Mouse (Mus musculus) heart, embryonic 10.5 days (tissue): Measurements from ENCODE around the gene Naa80. TPM values are rescaled to one million over a fixed set of nuclear protein-coding genes. Genes with fewer than 3 reads are reported as not detected.

Experiments
- DNase-seq: peaks from one replicate; pipeline ENCODE4 v3.0.0-alpha.2; 2017; ENCODE audit warnings: low spot score
- H3K27ac ChIP-seq: fragments of 300-500 bp; sonication (generic); 2 replicates; pipeline ENCODE4 v1.5.1; 2016; ENCODE audit warnings: mild to moderate bottlenecking
- H3K27me3 ChIP-seq: fragments of 300-500 bp; sonication (generic); 2 replicates; pipeline ENCODE4 v1.6.1; 2016; ENCODE audit warnings: mild to moderate bottlenecking; ENCODE audit not compliant: poor library complexity, insufficient read depth, severe bottlenecking
- H3K36me3 ChIP-seq: fragments of 300-500 bp; sonication (generic); 2 replicates; pipeline ENCODE4 v1.6.1; 2016; ENCODE audit warnings: mild to moderate bottlenecking, moderate library complexity
- H3K4me1 ChIP-seq: fragments of 300-500 bp; sonication (generic); 2 replicates; pipeline ENCODE4 v1.6.1; 2016; ENCODE audit warnings: mild to moderate bottlenecking
- H3K4me3 ChIP-seq: fragments of 300-500 bp; sonication (generic); 2 replicates; pipeline ENCODE4 v1.5.1; 2016; ENCODE audit warnings: mild to moderate bottlenecking, moderate library complexity
- H3K9me3 ChIP-seq: fragments of 300-500 bp; sonication (generic); 2 replicates; pipeline ENCODE4 v1.6.1; 2016; ENCODE audit warnings: mild to moderate bottlenecking, moderate library complexity
- WGBS: fragments of 180-500 bp; shearing (Covaris S2); methylation state at CpG from one replicate; pipeline ENCODE4 v1.1.7; 2016; 5-methylcytosine and 5-hydroxymethylcytosine counted together
- polyA plus RNA-seq: library from polyadenylated mRNA; unstranded; fragments of >200 nt; fragmentation: Nextera tagmentation; extraction: Ambion mirVana; gene quantifications from 2 replicates; pipeline ENCODE4 v1.2.1, GENCODE M21; 2016

Naa80 gene
- polyA plus RNA-seq, 1 experiment from 2014 or later = 15.3 TPM

GRCm38 (mm10) chr9:107624951-107625350, 46.3 kb downstream of the Naa80 start:
- 79% methylated on average over 3 of the region's 3 CpGs for WGBS
- H3K27me3 ChIP-seq = no peaks in the 10 kb centered on the region
- no peak overlapping the region for H3K4me3 ChIP-seq
- peaks cover 63% of the 10 kb centered on the region for H3K36me3 ChIP-seq
- H3K9me3 ChIP-seq = no peaks in the 10 kb centered on the region
- no peak for DNase-seq
- H3K4me1 ChIP-seq = peaks cover 72% of the 10 kb centered on the region
- peak overlapping the region; percentile 56 for H3K27ac ChIP-seq

- no peaks in the 10 kb centered on the region for H3K9me3 ChIP-seq
- H3K27ac ChIP-seq = peak overlapping the region; percentile 90
- WGBS = 85% methylated on average over 12 of the region's 12 CpGs
- H3K4me3 ChIP-seq = no peak overlapping the region
- DNase-seq = no peak
- peaks cover 57% of the 10 kb centered on the region for H3K36me3 ChIP-seq
- H3K4me1 ChIP-seq = peaks cover 72% of the 10 kb centered on the region
- no peaks in the 10 kb centered on the region for H3K27me3 ChIP-seq
Observed at GRCm38 (mm10) chr9:107625351-107626128, 46.9 kb downstream of the Naa80 start.

GRCm38 (mm10) chr9:107626158-107626843, 47.6 kb downstream of the Naa80 start:
- H3K4me3 ChIP-seq = peak overlapping the region; percentile 42
- peaks cover 55% of the 10 kb centered on the region for H3K36me3 ChIP-seq
- peaks cover 74% of the 10 kb centered on the region for H3K4me1 ChIP-seq
- peak overlapping the region; percentile 90 for H3K27ac ChIP-seq
- DNase-seq = no peak
- H3K9me3 ChIP-seq = no peaks in the 10 kb centered on the region
- whole genome bisulfite sequencing = 51% methylated on average over 14 of the region's 15 CpGs
- H3K27me3 ChIP-seq = no peaks in the 10 kb centered on the region

GRCm38 (mm10) chr9:107626844-107627277, 48.2 kb downstream of the Naa80 start:
- Histone ChIP-seq H3K4me1 (peaks cover 79% of the 10 kb centered on the region), H3K27me3 (no peaks in the 10 kb centered on the region), H3K36me3 (peaks cover 57% of the 10 kb centered on the region), H3K27ac (peak overlapping the region; percentile 90), H3K4me3 (peak overlapping the region; percentile 42), H3K9me3 (no peaks in the 10 kb centered on the region)
- peak; percentile 92 for DNase-seq
- 0% methylated on average over 2 of the region's 2 CpGs for WGBS

- Histone ChIP-seq H3K36me3 (peaks cover 55% of the 10 kb centered on the region), H3K9me3 (no peaks in the 10 kb centered on the region), H3K27ac (peak overlapping the region; percentile 90), H3K27me3 (no peaks in the 10 kb centered on the region), H3K4me3 (peak overlapping the region; percentile 42), H3K4me1 (peaks cover 87% of the 10 kb centered on the region)
- no peak for DNase-seq
- WGBS = 31% methylated on average over 20 of the region's 20 CpGs
Observed at GRCm38 (mm10) chr9:107627387-107628255, 48.9 kb downstream of the Naa80 start.

- no peak for DNase-seq
- Histone ChIP-seq H3K4me3 (peak overlapping the region; percentile 42; the same call in 1 of the 2 replicates), H3K27me3 (no peaks in the 10 kb centered on the region), H3K27ac (peak overlapping the region; percentile 90), H3K36me3 (peaks cover 45% of the 10 kb centered on the region), H3K9me3 (no peaks in the 10 kb centered on the region), H3K4me1 (peaks cover 94% of the 10 kb centered on the region)
- WGBS = 44% methylated on average over 13 of the region's 15 CpGs
Observed at GRCm38 (mm10) chr9:107628721-107629410, 50.2 kb downstream of the Naa80 start.

- 33% methylated on average over 4 of the region's 4 CpGs for WGBS
- no peak for DNase-seq
- Histone ChIP-seq H3K4me3 (peak overlapping the region; percentile 42; the same call in 1 of the 2 replicates), H3K27ac (peak overlapping the region; percentile 90), H3K27me3 (no peaks in the 10 kb centered on the region), H3K36me3 (peaks cover 40% of the 10 kb centered on the region), H3K9me3 (no peaks in the 10 kb centered on the region), H3K4me1 (peaks cover 94% of the 10 kb centered on the region)
Observed at GRCm38 (mm10) chr9:107629411-107629730, 50.7 kb downstream of the Naa80 start.

- peak overlapping the region; percentile 33 for H3K4me3 ChIP-seq
- H3K9me3 ChIP-seq = no peaks in the 10 kb centered on the region
- DNase-seq = no peak
- no peaks in the 10 kb centered on the region for H3K27me3 ChIP-seq
- H3K36me3 ChIP-seq = peaks cover 34% of the 10 kb centered on the region
- WGBS = 20% methylated on average over 14 of the region's 14 CpGs
- peaks cover 89% of the 10 kb centered on the region for H3K4me1 ChIP-seq
- peak overlapping the region; percentile 83 for H3K27ac ChIP-seq
Observed at GRCm38 (mm10) chr9:107629901-107630425, 51.3 kb downstream of the Naa80 start.

- Histone ChIP-seq H3K4me3 (peak overlapping the region; percentile 33), H3K27ac (peak overlapping the region; percentile 83), H3K4me1 (peaks cover 88% of the 10 kb centered on the region), H3K27me3 (no peaks in the 10 kb centered on the region), H3K9me3 (no peaks in the 10 kb centered on the region), H3K36me3 (peaks cover 28% of the 10 kb centered on the region)
- DNase-seq = no peak
- 6% methylated on average over 4 of the region's 4 CpGs for WGBS
Observed at GRCm38 (mm10) chr9:107630576-107630975, 51.9 kb downstream of the Naa80 start.

GRCm38 (mm10) chr9:107631311-107631826, 52.7 kb downstream of the Naa80 start:
- no peaks in the 10 kb centered on the region for H3K27me3 ChIP-seq
- H3K27ac ChIP-seq = peak overlapping the region; percentile 83; the same call in 1 of the 2 replicates
- H3K9me3 ChIP-seq = no peaks in the 10 kb centered on the region
- no peak for DNase-seq
- H3K4me1 ChIP-seq = peaks cover 92% of the 10 kb centered on the region
- H3K4me3 ChIP-seq = no peak overlapping the region
- peaks cover 23% of the 10 kb centered on the region for H3K36me3 ChIP-seq
- WGBS = 77% methylated on average over 9 of the region's 9 CpGs

- H3K4me3 ChIP-seq = peak overlapping the region; percentile 84; the same call in 1 of the 2 replicates
- DNase-seq = no peak
- H3K27me3 ChIP-seq = no peaks in the 10 kb centered on the region
- H3K27ac ChIP-seq = peak overlapping the region; percentile 94; the same call in 1 of the 2 replicates
- H3K9me3 ChIP-seq = no peaks in the 10 kb centered on the region
- WGBS = 93% methylated on average over 8 of the region's 8 CpGs
- peaks cover 90% of the 10 kb centered on the region for H3K4me1 ChIP-seq
- peaks cover 23% of the 10 kb centered on the region for H3K36me3 ChIP-seq
Observed at GRCm38 (mm10) chr9:107631861-107632260, 53.2 kb downstream of the Naa80 start.

GRCm38 (mm10) chr9:107632478-107632877, 53.8 kb downstream of the Naa80 start:
- DNase-seq = no peak
- 76% methylated on average over 6 of the region's 6 CpGs for WGBS
- H3K36me3 ChIP-seq = peaks cover 23% of the 10 kb centered on the region
- peak overlapping the region; percentile 84 for H3K4me3 ChIP-seq
- peaks cover 90% of the 10 kb centered on the region for H3K4me1 ChIP-seq
- no peaks in the 10 kb centered on the region for H3K27me3 ChIP-seq
- H3K27ac ChIP-seq = peak overlapping the region; percentile 94; the same call in 1 of the 2 replicates
- H3K9me3 ChIP-seq = no peaks in the 10 kb centered on the region
